Mouse (Mus musculus): ENCODE data around the gene Vdr.

DNA sequence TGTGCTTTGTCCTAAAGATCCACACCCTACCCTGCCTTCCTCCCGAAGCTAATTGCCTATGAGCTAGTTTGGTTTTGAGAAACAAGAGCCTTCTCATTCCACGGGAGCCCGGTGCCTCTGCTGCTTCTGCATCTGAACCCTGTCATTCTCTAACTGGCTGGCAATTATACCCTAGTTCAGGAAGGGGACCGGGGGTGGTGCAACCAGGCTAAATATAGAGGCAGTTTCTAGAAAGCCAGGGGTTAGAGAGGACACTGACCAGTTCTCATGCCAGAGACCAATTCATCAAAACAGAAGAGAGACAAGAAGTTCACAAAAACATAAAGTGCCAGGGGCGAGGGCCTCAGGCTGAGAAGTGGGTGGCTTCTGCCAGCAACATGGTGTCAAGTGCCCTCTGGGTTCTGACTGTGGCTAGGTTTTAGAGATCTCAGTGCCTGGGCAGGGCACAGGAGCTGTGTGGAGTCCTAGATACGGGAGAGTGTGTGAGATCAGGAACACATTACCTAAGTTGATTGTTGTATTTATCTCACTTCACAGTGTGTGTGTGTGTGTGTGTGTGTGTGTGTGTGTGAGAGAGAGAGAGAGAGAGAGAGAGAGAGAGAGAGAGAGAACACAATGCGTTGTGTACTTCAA lies 31.6 kb downstream of the Vdr start:
- TF ChIP-seq FLI1 (IDR thresholded peaks at IDR 0.05; ENCODE audit: low read length) (no peak), GATA1 (IDR thresholded peaks at IDR 0.05; ENCODE audit: borderline replicate concordance, low read length) (no peak)

Measured in megakaryocyte, embryonic 14.5 days (primary cell).